Mouse (Mus musculus): ENCODE measurements around the gene Sbno2. TPM values are rescaled to one million over a fixed set of nuclear protein-coding genes. Genes with fewer than 3 reads are reported as not detected.

Gene Sbno2
- 16.1 and 17.6 TPM in 2 replicates for polyA plus RNA-seq (2015; fragmentation: Nextera tagmentation; extraction: Ambion mirVana)

DNA sequence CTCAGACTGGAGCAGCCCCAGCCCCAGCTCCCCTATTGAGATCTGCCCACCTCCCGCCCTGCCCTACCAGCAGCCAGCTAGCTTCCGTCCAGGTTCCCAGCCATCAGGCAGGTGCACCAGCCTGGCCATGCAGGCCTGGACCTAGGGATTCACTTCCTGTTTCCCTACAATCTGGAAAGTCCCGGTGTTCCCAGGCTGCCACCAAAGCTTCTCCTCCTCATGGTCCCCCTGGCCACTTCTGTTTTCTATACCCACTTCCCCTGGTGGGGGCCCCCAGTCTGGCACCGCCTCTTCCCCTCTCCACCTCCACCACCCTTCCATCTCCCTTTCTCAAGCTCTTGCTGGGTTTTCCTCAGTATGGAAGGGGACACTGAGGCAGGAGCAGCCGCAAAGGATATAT lies at the start of gene Sbno2:
Gene Sbno2, minus strand, starts transcription at position 112 of the 400 bp plus-strand sequence.
- WGBS, result 73% methylated on average over 5 of the region's 5 CpGs
- Histone ChIP-seq H3K9ac (replicated peaks; ENCODE audit: low read length) (no peak within 1 kb of the TSS; the same call in 1 of the 2 replicates), H3K36me3 (ENCODE audit: insufficient read depth, low read length) (no peaks in the 10 kb centered on the region), H3K27me3 (ENCODE audit: insufficient read depth, low read length) (no peaks in the 10 kb centered on the region), H3K4me2 (replicated peaks; ENCODE audit: low read depth, low read length) (no peak within 1 kb of the TSS), H3K9me3 (ENCODE audit: low read length) (no peaks in the 10 kb centered on the region), H3K27ac (ENCODE audit: low read length) (0 out of 2 replicates have a peak within 1 kb of the TSS, but pooled peaks have one; percentile 24), H3K4me3 (ENCODE audit: low read length) (no peak within 1 kb of the TSS), H3K4me1 (ENCODE audit: insufficient read depth, low read length) (peaks cover 18% of the 10 kb centered on the region)
- no peak for ATAC-seq (ENCODE audit: low FRiP score, low TSS enrichment)

GRCm38 (mm10) chr10:80154384-80154783 lies 49.0 kb upstream of the Sbno2 start:
- peaks cover 67% of the 10 kb centered on the region for H3K36me3 ChIP-seq (ENCODE audit: insufficient read depth, low read length)
- peaks cover 78% of the 10 kb centered on the region for H3K4me1 ChIP-seq (ENCODE audit: insufficient read depth, low read length)
- H3K27me3 ChIP-seq (ENCODE audit: insufficient read depth, low read length), result no peaks in the 10 kb centered on the region
- no peak for ATAC-seq (ENCODE audit: low FRiP score, low TSS enrichment)
- no peak overlapping the region for H3K4me2 ChIP-seq (replicated peaks; ENCODE audit: low read depth, low read length)
- H3K9ac ChIP-seq (replicated peaks; ENCODE audit: low read length), result no peak overlapping the region; the same call in 1 of the 2 replicates
- no peak overlapping the region; the same call in 1 of the 2 replicates for H3K27ac ChIP-seq (ENCODE audit: low read length)
- H3K9me3 ChIP-seq (ENCODE audit: low read length), result no peaks in the 10 kb centered on the region
- 0 out of 2 replicates have a peak overlapping the region, but pooled peaks have one; percentile 2 for H3K4me3 ChIP-seq (ENCODE audit: low read length)
- 86% methylated on average over 7 of the region's 7 CpGs for WGBS

DNA sequence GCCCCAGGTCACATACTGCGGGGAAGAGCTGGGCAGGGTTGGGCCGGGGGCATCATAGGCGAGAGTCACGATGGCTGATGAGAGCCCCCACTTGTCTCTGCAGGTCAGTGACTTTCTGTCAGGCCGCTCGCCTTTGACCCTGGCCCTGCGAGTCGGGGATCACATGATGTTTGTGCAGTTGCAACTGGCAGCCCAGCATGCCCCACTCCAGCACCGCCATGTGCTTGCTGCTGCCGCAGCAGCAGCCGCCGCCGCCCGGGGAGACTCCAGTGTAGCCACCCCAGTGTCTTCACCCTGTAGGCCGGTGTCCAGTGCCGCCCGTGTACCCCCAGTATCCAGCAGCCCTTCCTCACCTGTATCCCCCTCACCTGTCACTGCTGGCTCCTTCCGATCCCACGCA lies 48.3 kb upstream of the Sbno2 start:
- Histone ChIP-seq H3K4me3 (ENCODE audit: low read length) (peak overlapping the region; percentile 98), H3K27ac (ENCODE audit: low read length) (peak overlapping the region; percentile 99), H3K36me3 (ENCODE audit: insufficient read depth, low read length) (peaks cover 67% of the 10 kb centered on the region), H3K9me3 (ENCODE audit: low read length) (no peaks in the 10 kb centered on the region), H3K4me2 (replicated peaks; ENCODE audit: low read depth, low read length) (peak overlapping the region; percentile 93), H3K27me3 (ENCODE audit: insufficient read depth, low read length) (no peaks in the 10 kb centered on the region), H3K4me1 (ENCODE audit: insufficient read depth, low read length) (peaks cover 72% of the 10 kb centered on the region), H3K9ac (replicated peaks; ENCODE audit: low read length) (peak overlapping the region; percentile 98)
- no peak for ATAC-seq (ENCODE audit: low FRiP score, low TSS enrichment)
- WGBS, result 73% methylated on average over 19 of the region's 19 CpGs

- H3K4me3 ChIP-seq (ENCODE audit: low read length), result peak overlapping the region; percentile 98
- H3K27me3 ChIP-seq (ENCODE audit: insufficient read depth, low read length), result no peaks in the 10 kb centered on the region
- H3K4me1 ChIP-seq (ENCODE audit: insufficient read depth, low read length), result peaks cover 64% of the 10 kb centered on the region
- peak overlapping the region; percentile 98 for H3K9ac ChIP-seq (replicated peaks; ENCODE audit: low read length)
- 11% methylated on average over 3 of the region's 3 CpGs for WGBS
- H3K4me2 ChIP-seq (replicated peaks; ENCODE audit: low read depth, low read length), result peak overlapping the region; percentile 93
- peaks cover 67% of the 10 kb centered on the region for H3K36me3 ChIP-seq (ENCODE audit: insufficient read depth, low read length)
- no peaks in the 10 kb centered on the region for H3K9me3 ChIP-seq (ENCODE audit: low read length)
- no peak for ATAC-seq (ENCODE audit: low FRiP score, low TSS enrichment)
- H3K27ac ChIP-seq (ENCODE audit: low read length), result peak overlapping the region; percentile 99
These were observed 47.5 kb upstream of the Sbno2 start for GRCm38 (mm10) chr10:80152873-80153260.

GRCm38 (mm10) chr10:80152071-80152872 lies 46.9 kb upstream of the Sbno2 start:
- H3K4me3 ChIP-seq (ENCODE audit: low read length), result peak overlapping the region; percentile 98
- H3K4me2 ChIP-seq (replicated peaks; ENCODE audit: low read depth, low read length), result peak overlapping the region; percentile 93
- no peaks in the 10 kb centered on the region for H3K27me3 ChIP-seq (ENCODE audit: insufficient read depth, low read length)
- peak overlapping the region; percentile 98 for H3K9ac ChIP-seq (replicated peaks; ENCODE audit: low read length)
- H3K27ac ChIP-seq (ENCODE audit: low read length), result peak overlapping the region; percentile 99
- WGBS, result under 1% methylated on average over 15 of the region's 15 CpGs
- peaks cover 64% of the 10 kb centered on the region for H3K4me1 ChIP-seq (ENCODE audit: insufficient read depth, low read length)
- no peaks in the 10 kb centered on the region for H3K9me3 ChIP-seq (ENCODE audit: low read length)
- peaks cover 63% of the 10 kb centered on the region for H3K36me3 ChIP-seq (ENCODE audit: insufficient read depth, low read length)
- peak; percentile 1 for ATAC-seq (ENCODE audit: low FRiP score, low TSS enrichment)

- peak overlapping the region; percentile 93 for H3K4me2 ChIP-seq (replicated peaks; ENCODE audit: low read depth, low read length)
- H3K4me3 ChIP-seq (ENCODE audit: low read length), result peak overlapping the region; percentile 98
- H3K9ac ChIP-seq (replicated peaks; ENCODE audit: low read length), result peak overlapping the region; percentile 98
- peaks cover 59% of the 10 kb centered on the region for H3K36me3 ChIP-seq (ENCODE audit: insufficient read depth, low read length)
- no peaks in the 10 kb centered on the region for H3K27me3 ChIP-seq (ENCODE audit: insufficient read depth, low read length)
- H3K27ac ChIP-seq (ENCODE audit: low read length), result peak overlapping the region; percentile 99
- peaks cover 64% of the 10 kb centered on the region for H3K4me1 ChIP-seq (ENCODE audit: insufficient read depth, low read length)
- 2% methylated on average over 25 of the region's 26 CpGs for whole genome bisulfite sequencing
- no peak for ATAC-seq (ENCODE audit: low FRiP score, low TSS enrichment)
- H3K9me3 ChIP-seq (ENCODE audit: low read length), result no peaks in the 10 kb centered on the region
These were observed 46.1 kb upstream of the Sbno2 start for GRCm38 (mm10) chr10:80151211-80152034.

DNA sequence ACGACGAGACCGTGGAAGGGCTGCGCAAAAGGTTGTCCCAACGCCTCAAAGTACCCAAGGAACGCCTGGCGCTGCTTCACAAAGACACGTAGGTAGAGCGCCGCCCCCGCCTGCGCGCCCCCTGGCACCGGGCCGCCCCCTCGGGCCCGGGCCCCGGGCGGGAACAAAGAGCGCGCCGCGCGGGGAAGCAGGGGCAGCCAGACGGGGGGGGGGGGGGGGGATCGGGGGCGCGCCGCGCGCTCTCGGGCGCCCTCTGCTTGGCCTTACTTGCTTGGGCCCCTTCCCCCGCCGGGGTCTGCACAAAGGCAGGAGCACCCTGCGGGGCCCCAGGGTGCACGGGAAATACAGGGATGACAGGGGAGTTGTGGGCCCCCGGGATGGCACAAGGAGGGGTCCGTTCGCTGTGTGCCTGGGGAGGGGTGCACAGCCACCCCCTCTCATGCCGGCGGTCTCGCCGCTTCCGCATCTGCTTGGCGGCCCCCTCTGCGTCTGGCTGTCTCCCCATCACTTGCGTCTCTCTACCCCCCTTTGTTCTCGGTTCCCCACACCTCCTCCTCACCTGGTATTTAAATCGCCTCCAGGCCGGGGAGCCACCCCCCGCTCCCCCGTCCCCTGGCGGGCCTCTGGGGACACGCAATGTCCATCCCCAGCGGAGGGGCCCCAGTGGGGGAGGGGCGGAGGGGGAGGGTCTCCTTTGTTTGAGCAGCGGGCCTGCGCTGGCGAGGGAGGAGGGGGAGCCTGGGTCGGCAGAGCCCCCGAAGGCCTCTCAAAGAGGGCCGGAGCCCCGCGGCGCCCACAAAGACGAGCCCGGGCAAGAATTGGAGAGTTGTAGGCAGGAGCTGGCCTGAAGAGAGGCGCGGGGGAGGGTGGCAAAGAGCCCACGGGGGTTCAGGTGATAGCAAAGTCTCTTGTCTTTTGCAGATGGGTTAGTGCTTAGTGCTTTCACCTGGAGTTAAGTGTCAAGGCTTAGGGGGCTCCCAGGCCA lies 45.1 kb upstream of the Sbno2 start:
- peak overlapping the region; percentile 99 for H3K27ac ChIP-seq (ENCODE audit: low read length)
- peak overlapping the region; percentile 98 for H3K9ac ChIP-seq (replicated peaks; ENCODE audit: low read length)
- peak overlapping the region; percentile 93 for H3K4me2 ChIP-seq (replicated peaks; ENCODE audit: low read depth, low read length)
- ATAC-seq (ENCODE audit: low FRiP score, low TSS enrichment), result no peak
- peaks cover 58% of the 10 kb centered on the region for H3K36me3 ChIP-seq (ENCODE audit: insufficient read depth, low read length)
- peaks cover 63% of the 10 kb centered on the region for H3K4me1 ChIP-seq (ENCODE audit: insufficient read depth, low read length)
- peak overlapping the region; percentile 98 for H3K4me3 ChIP-seq (ENCODE audit: low read length)
- H3K27me3 ChIP-seq (ENCODE audit: insufficient read depth, low read length), result no peaks in the 10 kb centered on the region
- whole genome bisulfite sequencing, result under 1% methylated on average over 45 of the region's 71 CpGs
- no peaks in the 10 kb centered on the region for H3K9me3 ChIP-seq (ENCODE audit: low read length)

DNA sequence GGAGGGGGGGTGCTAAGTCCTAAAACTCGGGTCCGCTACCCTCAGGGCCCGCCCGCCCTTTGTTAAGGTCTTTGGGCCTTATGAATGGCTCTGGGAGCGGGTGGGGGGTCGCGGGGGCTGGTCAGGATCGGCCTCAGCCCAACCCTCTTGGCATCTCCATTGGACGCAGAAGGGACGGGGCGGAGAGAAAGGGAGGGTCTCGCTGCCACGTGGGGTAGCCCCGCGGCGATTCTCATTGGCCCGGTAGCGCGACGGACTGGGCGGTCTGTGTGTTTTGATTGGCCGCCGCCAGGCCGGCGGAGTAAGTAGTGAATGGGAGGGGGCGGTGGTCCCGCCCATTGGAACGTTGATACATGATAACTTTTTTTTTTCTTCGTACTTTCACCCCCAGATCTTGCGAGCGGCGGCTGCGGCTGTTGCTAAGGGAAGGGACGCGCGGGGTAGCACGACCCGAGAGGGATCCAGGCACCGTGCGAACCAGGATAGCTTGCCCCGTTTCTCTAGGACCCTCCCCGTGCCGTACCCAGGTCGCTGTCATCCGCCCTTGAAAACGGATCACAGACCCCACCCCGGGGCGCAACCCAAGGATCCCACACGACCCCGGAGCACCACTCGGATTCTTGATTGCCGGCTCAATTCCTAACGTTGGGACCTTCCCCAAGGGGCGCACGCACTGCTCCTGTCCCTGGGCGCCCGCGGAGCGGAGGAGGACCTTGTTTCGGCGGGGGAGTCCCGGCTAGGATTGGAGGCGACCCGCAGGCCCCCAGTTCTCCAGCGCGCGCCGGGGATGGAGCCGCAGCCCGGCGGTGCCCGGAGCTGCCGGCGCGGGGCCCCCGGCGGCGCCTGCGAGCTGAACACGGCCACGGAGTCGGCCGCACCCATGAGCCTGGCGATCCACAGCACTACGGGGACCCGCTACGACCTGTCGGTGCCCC lies 44.2 kb upstream of the Sbno2 start:
- H3K4me2 ChIP-seq (replicated peaks; ENCODE audit: low read depth, low read length), result peak overlapping the region; percentile 93
- peak overlapping the region; percentile 98 for H3K9ac ChIP-seq (replicated peaks; ENCODE audit: low read length)
- H3K4me1 ChIP-seq (ENCODE audit: insufficient read depth, low read length), result peaks cover 54% of the 10 kb centered on the region
- H3K27me3 ChIP-seq (ENCODE audit: insufficient read depth, low read length), result no peaks in the 10 kb centered on the region
- H3K9me3 ChIP-seq (ENCODE audit: low read length), result no peaks in the 10 kb centered on the region
- H3K4me3 ChIP-seq (ENCODE audit: low read length), result peak overlapping the region; percentile 98
- WGBS, result under 1% methylated on average over 88 of the region's 88 CpGs
- peaks cover 58% of the 10 kb centered on the region for H3K36me3 ChIP-seq (ENCODE audit: insufficient read depth, low read length)
- ATAC-seq (ENCODE audit: low FRiP score, low TSS enrichment), result peak; percentile 77
- H3K27ac ChIP-seq (ENCODE audit: low read length), result peak overlapping the region; percentile 99

Measured in kidney, embryonic 16.5 days (tissue).